Comparison of ENCODE assay signal across 20 mouse cellular contexts in the genomic region with DNA sequence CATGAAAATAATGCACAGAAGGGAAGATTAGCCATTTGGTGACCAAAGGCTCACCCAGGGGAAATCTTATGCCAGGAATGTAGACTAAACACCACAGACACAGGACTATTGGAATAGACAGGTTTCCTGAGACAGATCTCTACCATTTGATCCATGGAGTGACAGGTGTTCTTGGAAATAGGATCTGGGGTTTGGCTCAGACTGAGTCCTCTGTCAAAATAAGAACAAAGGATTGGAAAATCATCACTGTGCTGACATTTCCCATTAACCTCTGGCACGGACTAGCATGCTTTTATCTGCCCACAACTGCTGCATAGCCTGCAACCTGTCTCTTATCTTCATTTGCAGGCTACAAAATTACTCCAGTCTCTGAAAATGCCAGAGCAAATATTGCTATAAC.
"Had no signal": no experiment of that assay in that cellular context is flagged by ENCODE, and none has a peak within 500 bp of the region (broad histone marks: within the 10 kb centered on the region; RNA-seq: fewer than 3 reads in every experiment).

No protein-coding gene starts in this region.

- H3K9ac ChIP-seq: kidney, embryonic 15.5 days; limb, embryonic 15.5 days; liver, embryonic 14.5 days; liver, postnatal 0 days; lung, embryonic 15.5 days; midbrain, embryonic 12.5 days; midbrain, embryonic 15.5 days had no signal

- ATAC-seq: liver, postnatal 0 days; midbrain, embryonic 15.5 days had no signal

- H3K27me3 ChIP-seq: kidney, embryonic 15.5 days; limb, embryonic 15.5 days; lung, embryonic 15.5 days; megakaryocyte, embryonic 14.5 days; midbrain, embryonic 12.5 days; midbrain, embryonic 15.5 days had no signal

- DNase-seq: kidney, adult 11 months; kidney, adult 8-10 months; kidney, postnatal 10 days; kidney, postnatal 36 days; layer of hippocampus, postnatal 36 days; left cerebral cortex, postnatal 4 days; liver, postnatal 0 days; lung, postnatal 10 days; lung, postnatal 36 days; thymus, adult 18-20 months; thymus, postnatal 36 days had no signal

- H3K4me2 ChIP-seq: kidney, embryonic 15.5 days; limb, embryonic 15.5 days; liver, embryonic 11.5 days; lung, embryonic 15.5 days; midbrain, embryonic 12.5 days; midbrain, embryonic 15.5 days had no signal

- H3K27ac ChIP-seq: kidney, embryonic 15.5 days; left cerebral cortex, adult 2 months; limb, embryonic 15.5 days; liver, embryonic 14.5 days; lung, embryonic 15.5 days; midbrain, embryonic 12.5 days; midbrain, embryonic 15.5 days had no signal

- H3K36me3 ChIP-seq: kidney, embryonic 15.5 days; limb, embryonic 15.5 days; lung, embryonic 15.5 days; midbrain, embryonic 12.5 days; midbrain, embryonic 15.5 days had no signal

- H3K9me3 ChIP-seq: kidney, embryonic 15.5 days; limb, embryonic 15.5 days; lung, embryonic 15.5 days; megakaryocyte, embryonic 14.5 days; midbrain, embryonic 12.5 days; midbrain, embryonic 15.5 days had no signal

- H3K4me1 ChIP-seq: kidney, embryonic 15.5 days; limb, embryonic 15.5 days; lung, embryonic 15.5 days; megakaryocyte, embryonic 14.5 days; midbrain, embryonic 15.5 days had no signal

- H3K4me3 ChIP-seq: kidney, embryonic 15.5 days; left cerebral cortex, adult 2 months; limb, embryonic 15.5 days; lung, embryonic 15.5 days; megakaryocyte, embryonic 14.5 days; midbrain, embryonic 12.5 days; midbrain, embryonic 15.5 days had no signal
